Mouse (Mus musculus): ENCODE data around the gene Asphd2.

The Asphd2 gene

DNA sequence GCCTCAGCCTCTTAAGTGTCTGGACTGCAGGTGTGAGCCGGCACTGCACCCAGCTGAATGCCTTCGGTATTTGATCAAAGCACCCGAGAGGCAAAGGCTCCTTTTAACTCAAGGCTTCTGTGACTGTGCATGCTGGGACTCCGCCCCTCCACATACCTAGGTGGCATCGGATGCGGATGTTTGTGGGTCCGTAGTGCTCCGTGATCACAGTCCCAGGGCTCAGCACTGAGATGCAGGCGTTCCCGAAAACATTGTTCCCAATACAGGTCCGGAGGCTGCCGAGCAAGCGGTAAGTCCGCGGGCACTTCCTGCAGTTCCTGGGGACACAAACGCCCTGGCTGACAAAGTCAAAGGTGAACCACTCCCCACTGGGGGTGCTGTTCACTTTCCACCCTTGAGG lies 3.7 kb downstream of the Asphd2 start:
- no peak for DNase-seq (ENCODE audit: low read depth)

DNA sequence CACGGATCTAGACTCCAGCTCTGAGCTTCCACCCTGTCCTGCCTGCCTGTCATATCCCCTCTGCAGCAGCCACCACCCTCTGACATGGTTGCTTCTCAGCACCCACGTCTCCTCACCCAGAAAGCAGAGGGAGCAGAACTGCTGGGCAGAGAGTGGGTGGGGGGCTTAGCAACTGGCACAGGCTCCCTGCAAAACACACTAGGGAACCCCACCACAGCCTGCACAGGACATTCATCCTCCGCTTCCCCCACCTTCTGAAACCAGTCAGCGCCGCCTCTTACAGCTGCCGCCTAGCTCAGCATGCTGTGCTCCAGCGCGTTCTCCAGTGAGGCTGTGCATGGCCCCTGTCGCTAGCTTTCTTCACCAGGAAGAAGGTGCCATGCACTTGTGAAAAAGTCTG lies 5.3 kb downstream of the Asphd2 start:
- DNase-seq (ENCODE audit: low read depth): no peak

DNA sequence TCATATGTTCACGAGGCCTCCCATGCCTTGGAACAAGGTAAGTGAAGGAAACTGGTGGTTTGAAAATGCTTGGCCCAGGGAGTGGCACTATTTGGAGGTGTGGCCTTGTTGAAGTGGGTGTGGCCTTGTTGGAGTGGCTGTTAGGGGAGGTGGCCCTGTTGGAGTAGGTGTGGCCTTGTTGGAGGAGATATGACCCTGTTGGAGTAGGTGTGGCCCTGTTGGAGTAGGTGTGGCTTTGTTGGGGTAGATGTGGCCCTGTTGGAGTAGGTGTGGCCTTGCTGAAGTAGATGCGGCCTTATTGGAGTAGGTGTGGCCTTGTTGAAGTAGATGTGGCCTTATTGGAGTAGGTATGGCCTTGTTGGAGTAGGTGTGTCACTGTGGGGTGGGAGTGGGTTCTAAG lies 8.7 kb downstream of the Asphd2 start:
- DNase-seq (ENCODE audit: low read depth): peak; percentile 48

DNA sequence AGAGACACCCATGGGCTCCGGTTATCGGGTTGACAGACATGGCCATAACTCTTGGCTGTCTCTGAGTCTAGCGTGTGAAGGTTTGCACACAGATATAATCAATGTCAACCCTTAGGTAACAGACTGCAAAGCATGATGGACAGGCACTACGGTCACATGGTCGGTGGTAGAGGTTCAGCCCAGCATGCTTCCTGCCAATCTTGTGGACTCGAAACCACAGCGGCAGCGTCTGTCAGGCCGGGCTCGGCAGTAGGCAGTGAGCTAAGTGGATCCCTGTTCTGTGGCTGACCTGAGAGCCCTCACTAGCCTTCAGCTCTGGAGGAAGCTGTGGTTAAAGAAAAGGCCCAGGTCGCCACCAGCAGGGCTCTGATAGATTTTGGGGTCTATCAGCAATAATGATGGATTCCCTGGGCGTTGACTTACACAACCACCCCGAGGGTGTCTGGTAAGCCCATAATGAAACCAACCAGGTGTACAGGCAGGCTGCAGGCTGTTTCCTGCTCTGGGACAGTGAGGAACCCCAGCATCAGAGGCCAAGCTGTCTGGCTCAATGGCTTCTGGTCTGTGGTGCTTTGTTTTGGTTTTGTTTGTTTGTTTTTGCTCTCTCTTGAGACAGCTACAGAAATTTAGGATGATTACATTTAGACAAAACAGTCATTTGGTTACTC lies 9.7 kb downstream of the Asphd2 start:
- peak; percentile 74 for DNase-seq (ENCODE audit: low read depth)

DNA sequence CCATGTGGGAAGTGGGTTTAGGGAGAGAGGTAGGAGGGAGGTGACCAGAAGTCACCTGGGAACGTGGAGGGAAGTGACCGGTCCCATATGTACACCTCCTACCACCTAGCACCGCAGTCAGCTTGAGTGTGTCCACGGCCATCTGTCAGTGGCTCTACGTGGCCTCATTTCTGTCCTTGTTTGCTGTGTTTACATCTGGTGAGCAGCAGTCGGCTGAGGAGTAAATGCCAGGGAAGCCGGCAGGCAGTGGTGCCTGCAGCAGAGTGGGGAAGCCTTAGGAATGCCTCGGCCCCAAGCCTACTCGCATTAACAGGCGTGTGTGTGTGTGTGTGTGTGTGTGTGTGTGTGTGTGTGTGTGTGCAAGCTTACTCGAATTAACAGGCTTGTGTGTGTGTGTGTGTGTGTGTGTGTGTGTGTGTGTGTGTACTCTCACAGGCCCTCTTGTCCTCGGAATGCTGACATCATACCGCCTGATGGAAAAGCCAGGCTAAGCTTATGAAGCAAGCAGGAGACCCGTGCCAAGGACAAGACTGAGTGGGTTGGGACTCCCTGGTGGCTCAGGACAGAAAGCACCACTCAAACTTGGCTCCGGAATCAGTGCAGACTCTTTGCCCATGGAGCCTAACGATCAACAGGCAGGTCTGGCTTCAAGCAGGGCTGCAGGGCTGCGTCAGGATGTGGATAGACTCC lies 11.9 kb downstream of the Asphd2 start:
- no peak for DNase-seq (ENCODE audit: low read depth)

DNA sequence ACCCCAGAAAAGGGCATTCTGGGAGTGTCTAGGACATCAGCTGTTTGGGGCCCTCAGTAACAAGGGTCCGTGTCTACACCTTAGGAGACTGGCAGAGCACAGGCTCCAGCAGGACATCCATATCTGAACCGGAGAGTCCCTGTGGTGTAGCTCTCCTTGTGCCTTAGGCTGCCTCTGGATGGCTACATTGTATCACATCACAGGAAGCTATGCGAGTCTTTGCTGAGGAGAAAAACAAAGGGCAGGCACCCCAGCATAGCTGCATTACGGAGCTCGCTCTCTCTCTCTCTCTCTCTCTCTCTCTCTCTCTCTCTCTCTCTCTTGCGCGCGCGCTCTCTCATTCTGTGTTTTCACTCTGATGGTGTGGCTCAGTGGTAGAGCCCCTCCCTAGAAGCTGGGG lies 12.6 kb downstream of the Asphd2 start:
- DNase-seq (ENCODE audit: low read depth): no peak

DNA sequence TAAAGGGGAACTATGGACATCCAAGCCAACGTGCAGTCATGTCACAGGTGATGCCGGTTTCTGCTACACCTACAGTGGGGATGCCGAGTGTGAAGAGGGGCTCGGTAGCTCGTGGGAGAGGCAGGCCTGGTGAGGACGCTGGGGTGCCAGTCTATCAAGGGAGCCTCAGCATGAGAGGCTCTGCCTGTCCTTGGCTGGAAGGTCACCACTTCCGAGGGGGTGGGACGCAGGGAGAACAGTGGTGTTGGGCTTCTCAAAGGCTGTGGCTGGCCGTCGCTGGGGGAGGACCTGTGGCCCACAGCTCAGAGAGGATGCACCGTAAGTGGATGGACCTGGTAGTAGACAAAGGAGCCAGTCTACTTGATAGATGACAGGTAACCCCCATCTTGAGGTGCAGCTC lies 13.5 kb downstream of the Asphd2 start:
- DNase-seq (ENCODE audit: low read depth): no peak

DNA sequence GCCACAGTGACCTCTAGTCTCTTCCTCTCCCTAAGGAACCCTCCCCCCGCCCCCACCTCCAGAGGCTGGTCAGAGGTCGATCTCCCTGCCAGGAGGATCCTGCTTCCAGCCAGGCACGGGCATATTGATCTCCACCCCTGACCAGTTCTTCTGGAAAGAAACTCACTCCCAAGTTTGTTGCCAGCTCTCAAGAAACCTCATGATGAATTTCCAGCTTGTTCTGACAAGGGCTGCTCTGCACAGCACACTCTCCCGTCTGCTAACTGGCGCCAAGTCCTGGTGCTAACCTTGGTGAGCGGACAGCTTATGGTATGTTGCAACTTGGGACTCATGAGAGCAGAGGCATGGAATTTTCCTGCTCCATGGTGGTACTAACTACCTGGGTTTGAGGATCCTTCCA lies 15.9 kb downstream of the Asphd2 start:
- DNase-seq (ENCODE audit: low read depth): no peak

DNA sequence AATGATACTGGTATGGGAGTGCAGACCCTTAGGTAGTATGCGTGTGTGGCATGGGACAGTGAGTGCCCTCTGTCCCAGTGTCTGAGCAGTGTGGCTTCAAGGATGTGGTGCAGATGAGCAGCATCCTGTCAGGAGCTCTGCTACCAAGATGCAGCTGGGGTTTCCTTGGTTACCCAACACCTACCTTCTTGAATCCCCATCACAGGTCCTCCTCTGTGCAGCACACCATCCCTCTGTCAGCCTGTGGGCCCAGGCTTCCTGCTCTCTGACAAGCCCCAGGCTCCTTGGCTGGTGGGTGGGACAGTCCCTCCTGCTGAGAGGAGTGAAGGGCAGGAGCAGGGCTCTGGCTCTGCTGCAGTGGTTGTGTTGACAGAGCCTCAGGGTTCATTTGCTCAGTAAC lies 17.3 kb downstream of the Asphd2 start:
- peak; percentile 26 for DNase-seq (ENCODE audit: low read depth)

DNA sequence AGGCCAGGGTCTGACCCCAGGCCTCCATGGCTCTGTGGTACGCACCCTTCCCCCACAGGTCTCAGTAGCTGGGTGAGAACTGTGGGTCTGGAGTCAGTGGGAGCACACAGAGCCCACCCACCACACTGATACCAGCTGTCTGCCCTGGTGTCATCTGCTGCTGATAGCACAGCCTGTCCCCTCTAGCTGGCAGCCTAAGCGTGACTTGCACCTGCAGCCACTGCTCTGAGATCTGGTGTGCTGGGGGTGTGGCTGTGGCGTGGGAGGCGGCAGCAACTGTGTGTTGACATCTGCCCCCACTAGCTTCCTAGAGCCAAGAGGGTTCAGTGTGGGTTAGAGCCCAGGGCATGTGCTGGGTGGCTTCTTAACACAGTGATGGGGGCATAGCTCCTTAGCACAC lies 18.6 kb downstream of the Asphd2 start:
- no peak for DNase-seq (ENCODE audit: low read depth)

DNA sequence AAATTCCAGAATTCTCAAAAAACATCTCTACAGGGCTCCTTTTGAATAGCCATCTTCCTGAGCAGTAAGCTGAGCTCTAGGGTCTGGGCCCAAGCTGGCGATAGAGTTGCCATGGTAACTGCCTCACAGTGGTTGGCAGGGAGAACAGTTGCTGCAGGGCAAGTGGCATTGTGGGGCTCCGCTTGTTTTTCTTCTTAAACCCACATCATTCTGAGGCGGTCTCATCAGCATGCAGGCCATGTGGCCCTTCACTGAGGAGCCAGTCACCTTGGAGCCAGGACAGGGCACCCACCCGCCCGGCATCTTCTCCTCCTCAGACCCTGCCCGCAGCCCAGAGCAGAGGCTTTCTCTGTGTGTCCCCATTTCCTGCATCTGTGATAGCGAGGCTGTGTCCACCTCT lies 22.7 kb downstream of the Asphd2 start:
- DNase-seq (ENCODE audit: low read depth): no peak

DNA sequence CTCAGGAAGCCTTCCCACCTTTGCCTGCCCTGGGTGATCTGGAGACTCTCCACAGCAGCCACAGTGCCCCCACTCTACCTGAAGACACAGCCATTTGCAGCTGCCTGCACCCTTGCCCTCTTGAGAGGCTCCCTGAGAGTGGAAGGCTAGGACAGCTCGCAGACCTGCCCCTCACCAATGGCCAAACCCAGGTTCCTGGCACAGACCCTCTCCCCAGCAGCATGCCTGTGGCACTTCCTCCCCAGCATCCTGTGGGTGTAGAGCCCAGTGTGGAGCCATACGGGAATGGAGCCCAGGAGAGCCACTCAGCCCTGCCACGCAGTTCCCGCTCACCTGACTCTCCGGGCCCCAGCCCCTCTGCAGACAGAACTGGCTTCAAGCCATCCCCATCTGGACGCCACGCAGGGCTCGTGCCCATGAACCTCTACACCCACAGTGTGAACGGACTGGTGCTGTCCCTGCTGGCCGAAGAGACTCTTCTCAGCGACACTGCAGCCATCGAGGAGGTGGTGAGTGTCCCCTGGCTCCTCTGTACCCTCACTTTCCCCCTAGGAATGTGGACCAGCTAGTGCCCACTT lies 24.3 kb downstream of the Asphd2 start:
- DNase-seq (ENCODE audit: low read depth): no peak

DNA sequence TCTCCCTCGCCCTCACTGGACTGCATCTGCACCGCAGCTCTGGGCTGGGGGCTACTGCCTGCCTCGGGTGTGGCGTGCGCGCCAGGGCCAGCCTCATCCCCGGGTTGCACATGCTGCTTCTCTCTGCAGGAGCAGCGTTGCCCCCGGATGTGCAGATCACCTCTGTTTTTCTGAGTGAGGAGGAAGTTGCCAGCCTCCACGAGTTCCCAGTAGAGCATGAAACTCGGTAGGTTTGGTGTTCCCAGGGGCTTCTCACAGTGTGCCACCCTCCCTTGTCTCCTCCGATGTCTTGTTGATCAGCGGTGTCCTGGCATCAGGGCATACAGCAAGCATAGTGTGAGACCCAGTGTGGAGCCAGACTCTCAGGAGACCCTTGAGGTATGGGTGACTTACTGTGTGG lies 25.3 kb downstream of the Asphd2 start:
- DNase-seq (ENCODE audit: low read depth): no peak

DNA sequence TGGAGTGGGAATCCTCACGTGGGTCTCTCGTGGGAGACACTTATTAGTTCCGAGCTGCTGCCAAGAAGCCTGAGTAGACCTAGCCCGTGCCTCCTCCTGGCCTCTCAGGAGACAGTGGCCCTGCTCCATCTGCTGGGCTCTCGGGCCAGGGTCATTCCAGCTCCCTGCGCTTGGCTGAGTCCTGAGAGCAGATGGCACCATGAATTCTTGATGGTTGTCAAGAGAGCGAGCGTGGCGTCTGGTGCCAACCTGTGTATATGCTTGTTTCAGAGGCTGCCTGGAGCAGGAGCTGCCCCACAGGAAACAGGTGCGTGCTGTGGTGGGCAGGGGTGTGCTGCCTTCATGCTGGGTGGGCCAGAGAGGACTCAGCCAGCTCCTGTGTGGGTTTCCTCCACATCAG lies 26.0 kb downstream of the Asphd2 start:
- no peak for DNase-seq (ENCODE audit: low read depth)

DNA sequence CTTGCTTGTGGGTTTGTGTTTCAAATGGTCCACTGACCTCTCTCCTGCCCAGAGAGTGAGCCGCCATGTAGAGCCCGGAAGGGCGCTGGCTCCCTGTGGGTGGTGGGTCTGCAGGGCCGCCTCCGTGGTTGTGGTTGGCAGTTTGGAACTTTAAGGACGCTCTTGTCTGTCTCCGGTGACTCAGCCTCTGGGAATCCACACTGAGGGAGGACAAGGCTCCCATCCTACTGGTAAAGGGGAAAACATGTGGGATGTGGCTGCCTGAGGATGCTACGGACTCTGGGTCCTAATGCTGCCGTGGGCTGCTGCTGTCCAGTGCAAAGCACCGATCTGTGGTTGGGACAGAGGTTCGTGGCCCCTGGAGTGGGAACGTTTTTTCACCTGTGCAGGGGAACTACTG lies 26.7 kb downstream of the Asphd2 start:
- DNase-seq (ENCODE audit: low read depth): no peak

DNA sequence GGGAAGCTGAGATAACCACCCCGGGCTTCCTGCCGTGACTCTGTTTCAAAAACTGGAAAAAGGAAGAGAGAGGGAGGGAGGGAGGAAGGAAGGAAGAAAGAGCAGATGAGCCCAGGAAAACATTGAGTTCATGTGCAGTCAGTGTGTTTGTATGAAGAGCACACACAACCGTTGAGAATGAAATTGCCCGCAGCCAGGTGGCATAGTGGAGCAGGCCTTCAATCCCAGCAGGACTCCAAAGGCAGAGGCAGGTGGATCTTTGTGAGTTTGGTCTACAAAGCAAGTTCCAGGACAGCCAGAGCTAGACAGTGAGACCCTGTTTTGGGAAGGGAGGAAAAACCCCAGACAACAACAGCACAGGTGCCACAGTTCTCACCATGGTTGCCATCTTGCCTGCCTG lies 27.3 kb downstream of the Asphd2 start:
- no peak for DNase-seq (ENCODE audit: low read depth)

DNA sequence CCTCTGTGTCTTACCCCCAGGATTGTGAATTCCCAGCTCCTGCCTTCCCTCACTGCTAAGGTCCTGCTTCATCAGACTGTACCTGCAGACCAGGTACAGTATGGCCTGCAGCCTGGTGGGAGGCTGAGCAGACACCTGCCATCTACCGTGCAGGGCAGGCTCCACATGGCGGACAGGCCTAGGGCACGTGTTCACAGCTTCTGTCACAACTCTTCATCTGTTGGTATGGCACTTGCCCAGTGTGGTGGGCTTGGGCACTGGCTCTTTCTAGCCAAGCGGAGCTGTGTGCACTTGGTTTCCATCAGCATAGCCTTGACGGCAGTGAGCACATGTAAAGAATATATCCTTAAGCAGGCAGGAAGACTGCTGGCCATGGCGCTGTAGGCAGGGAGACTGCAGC lies 27.8 kb downstream of the Asphd2 start:
- DNase-seq (ENCODE audit: low read depth): no peak

DNA sequence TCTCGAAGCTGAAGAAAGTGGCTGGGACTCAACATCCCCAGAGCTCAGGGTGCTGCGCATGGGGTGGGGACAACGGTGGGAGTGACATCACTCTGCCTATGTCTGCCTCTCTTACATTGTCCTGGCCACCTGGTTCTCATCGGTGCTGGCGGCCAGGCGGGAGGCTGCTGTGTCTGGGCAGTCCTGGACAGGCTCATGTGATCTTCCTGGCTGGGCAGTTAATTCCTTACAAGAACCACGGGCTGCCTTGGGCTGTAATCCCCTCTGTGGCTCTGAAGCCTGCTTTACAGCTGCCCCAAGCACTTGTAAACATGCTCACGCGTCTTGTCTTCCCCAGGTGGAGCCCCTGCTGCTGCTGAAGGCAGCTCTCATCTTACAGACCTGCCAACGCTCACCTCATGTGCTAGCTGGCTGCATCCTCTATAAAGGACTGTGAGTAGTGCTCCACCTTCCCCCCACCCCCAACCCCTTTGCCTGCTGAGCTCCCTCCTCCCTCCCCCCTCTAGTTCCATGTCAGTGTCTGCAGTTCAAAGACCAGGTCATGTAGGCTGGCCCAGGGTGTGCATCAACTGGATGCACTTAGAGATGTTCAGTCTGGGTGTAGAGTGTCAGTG lies 30.4 kb downstream of the Asphd2 start:
- DNase-seq (ENCODE audit: low read depth): no peak

DNA sequence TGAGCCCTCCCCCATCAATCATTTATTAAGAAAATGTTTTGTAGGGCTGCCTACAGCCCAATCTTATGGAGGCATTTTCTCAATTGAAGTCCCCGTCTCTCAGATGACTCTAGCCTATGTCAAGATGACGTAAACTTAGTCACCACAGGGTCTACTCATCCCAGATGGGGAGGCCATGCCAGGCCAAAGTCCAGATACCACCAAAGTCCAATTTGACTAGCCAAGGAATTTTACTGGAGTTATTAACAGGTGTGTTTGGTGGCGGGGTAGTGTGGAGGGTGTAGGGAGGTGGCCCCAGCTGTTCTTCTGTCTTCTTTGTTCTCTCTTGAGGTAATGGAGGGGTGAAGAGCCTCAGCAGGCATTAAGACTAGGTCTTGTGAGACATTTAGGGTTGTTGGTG lies 34.6 kb downstream of the Asphd2 start:
- no peak for DNase-seq (ENCODE audit: low read depth)

DNA sequence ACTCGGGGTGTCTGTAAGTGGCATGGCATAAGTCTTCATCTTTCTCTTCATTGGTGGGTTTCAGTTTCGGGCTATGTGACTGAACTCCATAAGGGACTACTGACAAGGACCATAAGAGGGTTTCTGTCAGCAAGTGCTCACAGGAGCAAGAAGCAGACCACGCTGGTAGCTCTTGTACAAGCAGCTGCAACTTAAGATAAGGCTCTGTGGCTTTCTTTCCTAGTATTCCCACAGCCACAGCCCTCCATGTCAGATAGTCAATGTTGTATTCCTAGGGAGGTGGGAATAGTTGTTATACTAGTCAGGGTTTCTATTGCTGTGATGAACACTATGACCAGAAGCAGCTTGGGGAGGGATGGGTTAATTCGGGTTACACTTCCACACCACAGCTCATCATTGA lies 35.1 kb downstream of the Asphd2 start:
- no peak for DNase-seq (ENCODE audit: low read depth)

DNA sequence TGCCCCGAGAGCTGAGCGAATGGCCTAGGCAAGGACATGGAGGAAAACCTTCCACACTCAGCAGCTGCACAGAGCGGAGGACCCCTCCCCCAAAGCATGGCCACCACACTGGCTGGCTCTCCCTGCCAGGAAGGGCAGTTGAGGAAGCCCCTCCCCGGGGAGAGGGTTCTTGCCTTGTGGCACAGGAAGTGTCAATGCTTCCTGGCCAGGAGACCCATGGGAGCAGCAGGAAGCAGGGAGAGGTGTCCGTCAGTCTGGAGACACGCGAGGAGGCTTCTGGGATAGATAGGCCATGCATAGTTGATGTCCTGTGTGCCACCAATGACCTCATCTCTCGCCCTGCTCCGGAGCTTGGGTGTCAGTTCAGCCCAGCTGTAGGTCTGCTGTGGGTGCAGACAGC lies 38.3 kb downstream of the Asphd2 start:
- DNase-seq (ENCODE audit: low read depth): no peak

DNA sequence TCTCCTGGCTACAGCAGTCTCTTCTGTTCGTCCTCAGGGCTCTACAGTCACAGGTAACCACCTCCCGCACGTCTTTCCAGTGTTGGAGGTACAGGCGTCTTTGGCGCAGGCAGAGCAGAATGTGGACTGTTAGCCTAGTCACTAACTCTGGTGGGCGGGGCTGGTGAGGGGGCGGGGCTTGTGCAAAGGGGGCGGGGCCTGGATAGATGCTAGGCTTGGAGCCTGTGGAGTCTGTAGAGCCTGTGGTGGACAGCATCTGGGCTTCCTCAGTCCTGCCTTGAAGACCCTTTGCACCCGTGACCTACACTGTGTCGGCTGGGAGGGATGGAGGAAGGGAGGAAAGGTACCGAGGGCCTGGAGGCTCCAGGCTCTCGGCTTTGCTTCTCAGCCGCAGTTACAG lies 38.8 kb downstream of the Asphd2 start, which contains the start of gene Gm6583:
Gm6583 (minus strand) TSS at position 124 of the 400 bp plus-strand sequence.
- DNase-seq (ENCODE audit: low read depth): no peak

DNA sequence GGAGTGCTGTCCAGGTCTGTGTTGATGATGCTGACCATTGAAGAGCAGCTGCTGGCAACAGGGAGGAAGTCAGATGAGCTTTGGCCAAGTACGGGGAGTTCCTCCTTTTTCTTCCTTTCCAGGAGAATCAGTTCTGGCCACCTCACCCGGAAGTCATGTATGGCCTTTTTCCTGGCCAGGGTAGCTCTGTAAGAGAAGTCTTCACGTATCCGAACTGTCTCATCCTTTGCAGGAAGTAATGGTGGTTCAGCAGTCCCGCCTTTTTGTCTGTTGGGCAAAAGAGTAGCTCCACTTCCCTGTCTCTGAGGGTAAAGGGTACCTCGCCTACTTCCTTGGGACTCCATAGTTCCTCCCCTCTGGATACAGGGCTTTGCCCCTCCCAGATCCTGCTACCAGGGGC lies 39.2 kb downstream of the Asphd2 start:
- DNase-seq (ENCODE audit: low read depth): no peak
